Mouse (Mus musculus) left cerebral cortex, postnatal 14 days (tissue): ENCODE results near the gene Macrod2. TPM values are rescaled to one million over a fixed set of nuclear protein-coding genes. Genes with fewer than 3 reads are reported as not detected.

Experiments used
- DNase-seq, 2 experiments: peaks; one replicate each; pipeline ENCODE4 v3.0.0; 2021 to 2022; ENCODE audit warnings: low spot score in 2 of 2, mixed read lengths in 1 of 2
- intact Hi-C: fragments of 180-260 bp; cut with DNase I; formaldehyde crosslinking; loops from one replicate; pipeline ENCODE4 v1.15.1; 2025
- total RNA-seq, 2 experiments: library from RNA; stranded (reverse); gene quantifications; 2 replicates each; pipeline ENCODE4 v1.2.3; 2021

Gene Macrod2
- total RNA-seq, 2 experiments from 2014 or later: 52.7 to 55.7 TPM

GRCm38 (mm10) chr2:141308406-141308805, 913.3 kb downstream of the Macrod2 start:
- intact Hi-C loops: no loop called here
- DNase-seq: no peak

GRCm38 (mm10) chr2:141312136-141312948, 917.2 kb downstream of the Macrod2 start:
- intact Hi-C loops: no loop called here
- DNase-seq: no peak

- intact Hi-C loops: no loop called here
- no peak for DNase-seq
Measured at GRCm38 (mm10) chr2:141315349-141315748, 920.2 kb downstream of the Macrod2 start.

- DNase-seq: no peak
- intact Hi-C loops: no loop called here
Measured at GRCm38 (mm10) chr2:141323956-141324460, 928.9 kb downstream of the Macrod2 start.

GRCm38 (mm10) chr2:141327296-141327695, 932.2 kb downstream of the Macrod2 start:
- intact Hi-C loops: no loop called here
- no peak for DNase-seq

GRCm38 (mm10) chr2:141337708-141338107, 942.6 kb downstream of the Macrod2 start:
- no peak for DNase-seq
- intact Hi-C loops: no loop called here

- intact Hi-C loops: no loop called here
- no peak for DNase-seq
Measured at GRCm38 (mm10) chr2:141343988-141344535, 949.0 kb downstream of the Macrod2 start.

GRCm38 (mm10) chr2:141352623-141353022, 957.5 kb downstream of the Macrod2 start:
- intact Hi-C loops: no loop called here
- DNase-seq: no peak

GRCm38 (mm10) chr2:141388632-141389031, 993.5 kb downstream of the Macrod2 start:
- DNase-seq: no peak
- intact Hi-C loops: no loop called here

GRCm38 (mm10) chr2:141391229-141391628, 996.1 kb downstream of the Macrod2 start:
- intact Hi-C loops: loop anchor here (10.0 kb wide), 1 partner anchor 726 kb away; no protein-coding TSS in a partner anchor
- no peak for DNase-seq

GRCm38 (mm10) chr2:141394806-141395205, 999.7 kb downstream of the Macrod2 start:
- DNase-seq: no peak
- intact Hi-C loops: loop anchor here (10.0 kb wide), 1 partner anchor 730 kb away; no protein-coding TSS in a partner anchor

- intact Hi-C loops: no loop called here
- DNase-seq: no peak
Measured at GRCm38 (mm10) chr2:141408766-141409165, 1013.7 kb downstream of the Macrod2 start.

GRCm38 (mm10) chr2:141416436-141416835, 1021.3 kb downstream of the Macrod2 start:
- intact Hi-C loops: no loop called here
- no peak for DNase-seq

GRCm38 (mm10) chr2:141416855-141417544, 1021.9 kb downstream of the Macrod2 start:
- intact Hi-C loops: no loop called here
- DNase-seq: no peak

GRCm38 (mm10) chr2:141419806-141420205, 1024.7 kb downstream of the Macrod2 start:
- intact Hi-C loops: no loop called here
- no peak for DNase-seq

- DNase-seq: no peak
- intact Hi-C loops: no loop called here
Measured at GRCm38 (mm10) chr2:141434084-141434483, 1039.0 kb downstream of the Macrod2 start.

GRCm38 (mm10) chr2:141434731-141435570, 1039.8 kb downstream of the Macrod2 start:
- intact Hi-C loops: no loop called here
- peak; percentile 58 to 72 for DNase-seq

GRCm38 (mm10) chr2:141441896-141442295, 1046.8 kb downstream of the Macrod2 start:
- DNase-seq: no peak
- intact Hi-C loops: no loop called here

- intact Hi-C loops: no loop called here
- no peak for DNase-seq
Measured at GRCm38 (mm10) chr2:141449078-141449680, 1054.1 kb downstream of the Macrod2 start.
